Mouse (Mus musculus) gastrocnemius, postnatal 14 days (tissue): Measurements from ENCODE around the gene Lsamp. TPM values are rescaled to one million over a fixed set of nuclear protein-coding genes. Genes with fewer than 3 reads are reported as not detected.
A peak's percentile ranks its signal among the peaks of the same experiment; 100 is the strongest.

Experiments
- DNase-seq: peaks from one replicate; pipeline ENCODE4 v3.0.0; 2021; ENCODE audit warnings: mixed read lengths
- intact Hi-C: fragments of 180-260 bp; cut with DNase I; formaldehyde crosslinking; loops from one replicate; pipeline ENCODE4 v1.15.1; 2025; ENCODE audit warnings: low total_unique reads
- long read RNA-seq, 2 experiments: library from polyadenylated mRNA; stranded (forward); transcript quantifications; one replicate each; pipeline ENCODE4 v2.0.0; 2021
- total RNA-seq, 2 experiments: library from RNA; stranded (reverse); gene quantifications; 2 replicates each; pipeline ENCODE4 v1.2.3; 2021

Lsamp gene
- 1 to 10 TPM in 1 of 2 experiments, under 1 TPM in 1; 0.58 to 1.6 TPM for total RNA-seq
- long read RNA-seq, experiment 1 = 0 reads
- long read RNA-seq, experiment 2 = 0 reads

DNA sequence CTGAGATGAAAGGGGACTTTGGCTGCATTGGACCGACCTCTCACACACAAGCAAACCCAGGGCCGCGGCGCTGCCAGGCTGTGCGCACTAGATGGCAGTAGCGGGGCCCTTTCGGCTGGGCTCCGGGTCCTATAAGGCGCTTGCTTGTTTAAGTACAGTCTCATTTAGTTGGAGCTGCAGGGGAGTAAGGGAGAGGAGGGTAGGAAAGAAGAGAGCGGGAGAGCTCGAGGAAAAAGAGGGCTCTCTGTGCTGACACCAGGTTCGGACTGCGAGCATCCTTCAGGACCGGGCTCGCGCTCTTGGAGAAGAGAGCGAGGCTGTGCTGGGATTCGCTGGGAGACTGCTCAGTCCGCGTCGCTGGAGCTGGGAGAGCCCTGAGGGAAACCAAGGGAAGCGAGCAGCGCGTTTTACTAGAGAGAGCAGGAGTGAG is at the start of gene Lsamp:
Gene Lsamp (plus strand): TSS at position 157 of the 430 bp plus-strand sequence.
- intact Hi-C loops = no loop called here
- peak; percentile 39 for DNase-seq

DNA sequence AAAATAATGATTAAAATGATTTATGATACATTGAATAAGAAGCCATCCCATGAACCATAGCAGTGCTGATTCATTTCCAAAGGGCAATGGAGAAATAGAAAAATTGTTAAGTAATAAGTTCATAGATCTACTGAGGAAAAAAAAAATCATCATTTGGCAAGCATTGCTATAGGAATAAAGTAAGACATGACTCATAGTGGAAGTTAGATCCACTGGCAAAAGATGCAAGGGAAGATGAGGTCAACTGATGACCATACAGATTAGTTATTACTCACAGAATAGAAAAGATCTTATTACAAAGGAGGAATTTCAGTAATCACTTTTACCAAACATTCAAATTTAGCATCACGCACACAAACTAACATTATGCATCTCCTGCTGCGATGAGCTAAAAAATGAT is 26.5 kb upstream of the Lsamp start:
- no peak for DNase-seq
- intact Hi-C loops = no loop called here

GRCm38 (mm10) chr16:39972712-39973111 is 11.4 kb upstream of the Lsamp start:
- intact Hi-C loops = no loop called here
- DNase-seq = no peak

DNA sequence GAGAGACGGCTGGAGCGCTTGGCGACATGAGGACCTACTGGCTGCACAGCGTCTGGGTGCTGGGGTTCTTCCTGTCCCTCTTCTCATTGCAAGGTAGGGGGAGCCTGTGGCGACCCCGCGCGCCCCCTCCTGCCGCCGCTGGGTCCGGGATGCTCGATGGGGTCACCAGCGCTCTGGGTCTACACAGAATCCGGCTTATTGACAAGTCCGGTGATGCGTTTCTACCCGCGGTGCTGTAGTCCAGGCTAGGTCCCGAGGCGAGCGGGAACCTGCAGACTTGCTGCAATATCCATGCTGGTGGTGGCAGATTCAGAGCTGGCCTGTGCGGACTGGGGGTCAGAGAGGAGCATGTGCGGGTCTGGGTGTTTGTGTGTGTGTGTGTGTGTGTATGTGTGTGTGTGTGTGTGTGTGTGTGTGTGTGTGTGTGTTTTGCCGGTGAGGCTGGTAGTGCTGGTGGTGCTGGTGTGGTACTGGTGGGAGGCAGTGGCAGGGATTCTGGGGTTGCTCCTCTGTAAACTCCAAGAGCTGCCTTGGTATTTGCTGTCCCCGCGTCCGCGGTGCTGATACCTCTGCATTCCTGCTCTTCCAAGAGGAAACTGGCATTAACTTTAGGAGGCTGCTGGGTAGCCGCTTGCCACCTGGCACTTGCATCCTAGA is 602 bp downstream of the Lsamp start:
- intact Hi-C loops = no loop called here
- DNase-seq = no peak

GRCm38 (mm10) chr16:39988466-39988865 is 4.3 kb downstream of the Lsamp start:
- intact Hi-C loops = no loop called here
- no peak for DNase-seq

GRCm38 (mm10) chr16:39994821-39995220 is 10.7 kb downstream of the Lsamp start:
- DNase-seq = no peak
- intact Hi-C loops = no loop called here

DNA sequence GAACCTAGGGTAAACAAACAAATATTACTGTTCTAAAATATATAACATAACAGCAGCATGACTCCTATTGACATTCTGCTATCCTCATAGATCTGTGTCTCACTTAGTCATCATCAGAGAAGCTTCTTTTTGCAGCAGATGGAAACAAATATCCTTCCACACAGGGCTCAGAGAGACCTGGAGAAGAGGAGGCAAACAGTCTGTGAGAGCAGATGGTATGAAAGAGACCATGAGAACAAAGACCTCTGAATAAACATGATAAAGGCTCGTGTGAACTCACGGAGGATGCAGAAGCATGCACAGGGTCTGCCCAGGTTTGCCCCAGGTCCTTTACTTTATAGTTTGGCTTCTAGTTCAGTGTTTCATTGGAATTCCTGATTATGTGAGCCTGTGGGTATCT is 24.6 kb downstream of the Lsamp start:
- no peak for DNase-seq

DNA sequence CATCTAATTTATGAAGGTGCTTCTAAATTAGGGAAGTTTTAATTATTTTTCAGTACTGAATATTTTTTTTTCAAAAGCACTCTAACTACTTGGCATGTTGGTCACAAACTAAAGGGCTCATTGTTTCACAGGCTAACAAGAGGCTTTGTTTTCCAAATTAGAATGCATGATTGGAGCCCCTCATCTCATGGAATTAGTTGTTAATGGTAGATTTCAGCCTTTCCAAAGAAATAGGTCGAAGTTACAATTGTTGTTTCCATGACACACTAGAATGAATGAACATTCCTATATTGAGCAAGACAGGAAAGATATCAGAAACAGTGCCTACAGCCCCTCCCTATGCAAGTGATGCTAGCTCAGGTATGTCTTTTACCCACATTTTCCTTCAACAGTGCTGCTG is 26.9 kb downstream of the Lsamp start:
- intact Hi-C loops = no loop called here
- no peak for DNase-seq

More for the DNA sequence above, 24.6 kb downstream of the Lsamp start:
- intact Hi-C loops = no loop called here

GRCm38 (mm10) chr16:40022611-40023010 is 38.5 kb downstream of the Lsamp start:
- DNase-seq = no peak
- intact Hi-C loops = no loop called here

DNA sequence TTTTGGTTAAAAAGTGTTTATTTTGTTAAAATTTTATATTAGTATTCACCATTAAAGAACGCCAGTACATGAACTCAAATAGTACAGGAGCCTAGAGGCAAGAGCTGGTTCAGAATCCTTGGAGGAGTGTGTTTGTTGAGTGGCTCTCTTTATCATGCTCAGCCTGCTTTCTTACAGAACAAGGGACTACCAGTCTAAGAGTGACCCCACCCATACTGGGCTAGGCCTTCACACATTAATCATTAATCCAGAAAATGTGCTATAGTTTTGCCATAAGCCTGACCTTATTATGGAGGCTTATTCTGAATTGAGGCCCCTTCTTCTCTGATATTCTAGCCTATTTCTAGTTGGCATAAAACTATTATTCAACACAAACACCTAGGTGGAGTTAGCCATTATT is 52.6 kb downstream of the Lsamp start:
- intact Hi-C loops = no loop called here

DNA sequence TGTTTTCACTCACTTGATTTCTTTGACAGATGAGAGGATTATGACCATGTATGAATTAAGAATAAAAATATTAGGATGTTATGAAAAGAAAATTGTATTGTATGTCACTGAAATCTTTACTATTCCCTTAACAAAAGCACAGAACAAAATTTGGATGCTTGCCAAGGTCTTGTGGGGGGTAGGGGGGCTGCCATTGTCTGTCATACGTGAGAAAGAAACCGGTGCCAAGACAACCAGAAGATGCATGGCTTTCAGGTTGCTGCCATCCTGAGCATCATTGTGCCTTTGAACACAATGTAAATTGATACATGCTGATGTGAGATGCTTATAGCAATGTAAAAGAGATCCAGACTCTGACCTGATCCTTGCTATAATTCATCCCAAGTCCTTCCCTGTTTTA is 75.4 kb downstream of the Lsamp start:
- intact Hi-C loops = no loop called here
- no peak for DNase-seq

More for the DNA sequence above, 52.6 kb downstream of the Lsamp start:
- no peak for DNase-seq

- intact Hi-C loops = no loop called here
These were observed 75.8 kb downstream of the Lsamp start for GRCm38 (mm10) chr16:40059968-40060367.

DNA sequence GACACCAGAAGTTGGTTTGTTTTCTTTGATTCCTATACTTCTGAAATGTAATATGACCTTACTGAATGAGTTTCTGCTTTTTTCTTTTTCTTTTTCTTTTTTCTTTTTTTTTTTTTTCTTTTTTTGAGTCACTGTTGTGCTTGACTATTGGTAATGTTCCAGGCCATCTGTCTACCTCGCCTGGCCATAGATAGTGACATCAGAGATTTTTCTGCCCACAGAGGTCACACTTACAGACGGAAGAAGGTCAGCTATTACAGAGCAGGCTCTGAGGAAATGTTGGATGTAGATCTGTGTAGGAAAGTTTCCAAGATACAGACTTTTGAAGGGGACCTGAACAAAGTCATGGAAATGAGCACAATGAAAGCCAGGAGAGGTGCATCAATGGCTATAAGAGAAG is 76.3 kb downstream of the Lsamp start:
- no peak for DNase-seq
- intact Hi-C loops = no loop called here

More at GRCm38 (mm10) chr16:40059968-40060367, 75.8 kb downstream of the Lsamp start:
- DNase-seq = no peak

DNA sequence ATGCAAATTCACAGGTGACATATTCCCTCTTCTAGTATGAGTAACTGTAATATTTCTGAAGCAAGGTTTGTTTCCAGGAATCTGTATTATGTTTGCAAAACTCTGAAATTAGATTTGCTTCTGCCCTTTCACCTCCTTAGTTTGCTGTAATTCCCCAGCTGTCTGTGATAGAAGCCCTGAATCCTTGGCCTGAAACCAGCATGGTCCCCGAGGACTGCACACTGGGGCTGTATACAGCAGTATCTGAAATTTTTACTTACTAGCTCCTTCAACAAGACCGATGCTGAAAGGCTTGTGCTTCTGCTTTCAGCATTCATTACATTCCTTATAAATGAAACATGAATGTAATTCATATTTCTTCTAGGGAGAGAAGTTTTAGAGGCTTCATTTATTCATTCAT is 91.4 kb downstream of the Lsamp start:
- intact Hi-C loops = no loop called here
- DNase-seq = peak; percentile 15

DNA sequence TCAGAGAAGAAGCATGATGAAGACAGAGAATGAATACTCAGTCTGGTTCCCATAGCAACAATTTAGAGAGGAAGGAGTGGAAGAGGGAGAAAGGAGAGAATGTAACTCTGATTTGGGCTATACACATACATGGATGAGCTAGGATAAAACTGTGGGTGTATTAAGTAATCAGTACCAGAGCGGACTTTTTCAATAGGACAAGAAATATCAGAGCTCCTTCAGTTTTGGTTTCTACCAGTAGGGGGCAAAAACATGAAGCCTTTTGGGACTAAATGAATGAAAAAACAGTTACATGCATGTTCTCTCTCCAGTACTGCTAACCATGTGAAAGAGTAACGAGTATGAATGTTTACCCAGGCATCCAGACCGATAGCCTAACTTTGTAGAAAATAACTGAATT is 96.1 kb downstream of the Lsamp start:
- no peak for DNase-seq
- intact Hi-C loops = no loop called here

GRCm38 (mm10) chr16:40104329-40104728 is 120.2 kb downstream of the Lsamp start:
- intact Hi-C loops = no loop called here
- DNase-seq = no peak

DNA sequence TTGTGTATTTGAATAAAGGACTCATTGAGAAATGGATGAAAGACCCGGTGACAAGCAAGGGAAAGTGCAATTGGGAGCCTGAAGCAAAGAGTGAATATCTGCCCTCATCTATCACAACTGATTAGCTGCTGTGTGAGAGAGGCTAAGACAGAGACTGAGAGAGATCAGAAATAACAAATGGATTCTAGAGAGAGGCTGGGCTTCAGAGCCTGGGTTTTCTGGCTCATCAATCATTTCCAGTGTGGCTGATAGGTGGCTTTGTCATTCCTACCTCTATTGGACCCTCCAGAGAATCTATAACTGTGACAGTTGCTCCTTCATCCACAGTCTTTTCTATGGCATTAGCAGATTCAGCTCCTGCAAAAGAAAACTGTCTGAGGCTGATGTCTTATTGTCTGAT is 198.8 kb downstream of the Lsamp start:
- intact Hi-C loops = no loop called here
- no peak for DNase-seq

DNA sequence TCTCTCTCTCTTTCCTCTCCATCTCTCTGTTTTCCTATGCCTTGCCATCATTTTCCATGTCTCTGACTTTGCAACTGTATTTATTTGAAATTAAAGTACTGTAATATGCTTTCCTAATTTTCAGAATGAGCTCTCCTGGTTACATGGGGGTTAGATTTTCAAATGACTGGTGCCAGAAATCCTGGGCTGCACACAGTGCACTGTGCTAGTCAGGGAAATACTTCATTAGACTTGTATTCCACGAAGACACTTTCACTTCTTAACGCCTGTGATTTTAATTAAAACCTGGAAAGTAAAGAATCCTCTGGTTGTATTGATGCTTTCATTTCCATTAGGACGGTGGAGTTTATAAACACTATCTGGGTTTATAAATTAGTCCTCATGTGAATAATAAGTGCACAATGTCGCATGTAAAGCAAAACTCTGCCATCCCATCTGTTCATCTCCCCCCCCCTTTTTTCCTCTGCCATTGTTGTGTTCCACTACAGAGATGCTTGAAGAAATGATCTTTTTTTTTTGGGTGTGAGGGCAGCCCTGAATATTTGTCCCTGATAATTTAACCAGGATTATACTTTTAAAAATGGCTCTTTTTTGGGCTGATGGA is 203.9 kb downstream of the Lsamp start:
- intact Hi-C loops = no loop called here
- no peak for DNase-seq

GRCm38 (mm10) chr16:40194401-40194800 is 210.2 kb downstream of the Lsamp start:
- no peak for DNase-seq
- intact Hi-C loops = no loop called here

- no peak for DNase-seq
- intact Hi-C loops = no loop called here
These were observed 210.7 kb downstream of the Lsamp start for GRCm38 (mm10) chr16:40194839-40195238.

- DNase-seq = no peak
- intact Hi-C loops = no loop called here
These were observed 244.5 kb downstream of the Lsamp start for GRCm38 (mm10) chr16:40228627-40229026.
